Mouse (Mus musculus) intestine, embryonic 15.5 days (tissue): ENCODE measurements at regions not wholly inside any gene's neighbourhood (a gene's known extent, or its start where the extent isn't known, plus 50 kb on each side); places are given as distances from the start of the nearest gene placed in this dataset.

Experiments
- ATAC-seq: fragments of 200-750 bp; cut with Nextera tagmentation; 2 replicates; pipeline ENCODE4 v1.8.0; 2017; ENCODE audit warnings: moderate TSS enrichment, moderate library complexity
- H3K27ac ChIP-seq: fragments of 300-500 bp; sonication (generic); 2 replicates; pipeline ENCODE4 v1.5.1; 2015; ENCODE audit warnings: mild to moderate bottlenecking, inconsistent platforms
- H3K27me3 ChIP-seq: fragments of 300-500 bp; sonication (generic); replicated peaks from 2 replicates; pipeline ENCODE4 v1.6.1; 2015; ENCODE audit warnings: inconsistent platforms
- H3K36me3 ChIP-seq: fragments of 300-500 bp; sonication (generic); 2 replicates; pipeline ENCODE4 v1.6.1; 2015; ENCODE audit warnings: inconsistent platforms
- H3K4me1 ChIP-seq: fragments of 300-500 bp; sonication (generic); replicated peaks from 2 replicates; pipeline ENCODE4 v1.6.1; 2015; ENCODE audit warnings: inconsistent platforms
- H3K4me2 ChIP-seq: fragments of 300-500 bp; sonication (generic); replicated peaks from 2 replicates; pipeline ENCODE4 v1.6.1; 2015; ENCODE audit warnings: mild to moderate bottlenecking, inconsistent platforms
- H3K4me3 ChIP-seq: fragments of 300-500 bp; sonication (generic); replicated peaks from 2 replicates; pipeline ENCODE4 v1.5.1; 2015; ENCODE audit warnings: inconsistent platforms
- H3K9ac ChIP-seq: fragments of 300-500 bp; sonication (generic); 2 replicates; pipeline ENCODE4 v1.6.1; 2015; ENCODE audit warnings: inconsistent platforms
- H3K9me3 ChIP-seq: fragments of 300-500 bp; sonication (generic); 2 replicates; pipeline ENCODE4 v1.6.1; 2016; ENCODE audit warnings: inconsistent platforms
- WGBS: fragments of 180-500 bp; shearing (Covaris S2); methylation state at CpG from one replicate; pipeline ENCODE4 v1.1.7; 2015; 5-methylcytosine and 5-hydroxymethylcytosine counted together

DNA sequence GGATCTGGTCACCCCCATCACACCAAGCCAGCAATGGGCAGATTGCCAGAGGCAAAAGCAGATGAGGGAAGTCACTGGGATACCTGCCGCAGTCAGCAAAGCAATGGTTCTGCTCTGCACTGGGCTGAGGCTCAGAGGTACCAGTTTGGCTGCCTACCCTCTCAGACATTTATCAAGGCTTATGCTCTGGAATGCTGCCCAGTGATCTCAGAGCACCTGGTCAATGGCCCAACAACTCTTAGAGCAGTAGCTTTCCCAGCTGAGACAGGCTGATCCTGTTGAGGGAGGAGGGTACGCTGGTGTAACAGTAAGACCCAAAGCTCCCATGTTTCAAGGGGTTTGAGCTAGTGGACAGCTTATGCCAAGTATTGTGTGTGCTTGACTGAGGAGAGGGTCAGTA is 117.4 kb upstream of the Pitx1 start:
- H3K9me3 ChIP-seq: no peaks in the 10 kb centered on the region
- no peaks in the 10 kb centered on the region for H3K36me3 ChIP-seq
- H3K27me3 ChIP-seq: peaks cover 25% of the 10 kb centered on the region
- no peak overlapping the region for H3K9ac ChIP-seq
- no peak for ATAC-seq
- H3K4me1 ChIP-seq: no peaks in the 10 kb centered on the region
- no peak overlapping the region for H3K4me3 ChIP-seq
- H3K4me2 ChIP-seq: no peak overlapping the region
- 93% methylated on average over 2 of the region's 2 CpGs for WGBS
- no peak overlapping the region for H3K27ac ChIP-seq

GRCm38 (mm10) chr13:55950773-55951172 is 114.8 kb upstream of the Pitx1 start:
- Histone ChIP-seq H3K4me1 (no peaks in the 10 kb centered on the region), H3K27me3 (0 out of 2 replicates have a peak, but pooled peaks cover 6% of the 10 kb centered on the region), H3K4me3 (no peak overlapping the region), H3K36me3 (no peaks in the 10 kb centered on the region), H3K27ac (no peak overlapping the region), H3K4me2 (no peak overlapping the region), H3K9ac (no peak overlapping the region), H3K9me3 (no peaks in the 10 kb centered on the region)
- WGBS: 71% methylated on average over 6 of the region's 6 CpGs
- ATAC-seq: no peak

- no peak overlapping the region for H3K4me2 ChIP-seq
- H3K27ac ChIP-seq: no peak overlapping the region
- WGBS: 70% methylated on average over 9 of the region's 9 CpGs
- H3K9ac ChIP-seq: no peak overlapping the region
- no peaks in the 10 kb centered on the region for H3K9me3 ChIP-seq
- no peaks in the 10 kb centered on the region for H3K27me3 ChIP-seq
- H3K4me1 ChIP-seq: no peaks in the 10 kb centered on the region
- H3K4me3 ChIP-seq: no peak overlapping the region
- no peaks in the 10 kb centered on the region for H3K36me3 ChIP-seq
- no peak for ATAC-seq
These were observed 112.6 kb upstream of the Pitx1 start for GRCm38 (mm10) chr13:55948591-55948990.

DNA sequence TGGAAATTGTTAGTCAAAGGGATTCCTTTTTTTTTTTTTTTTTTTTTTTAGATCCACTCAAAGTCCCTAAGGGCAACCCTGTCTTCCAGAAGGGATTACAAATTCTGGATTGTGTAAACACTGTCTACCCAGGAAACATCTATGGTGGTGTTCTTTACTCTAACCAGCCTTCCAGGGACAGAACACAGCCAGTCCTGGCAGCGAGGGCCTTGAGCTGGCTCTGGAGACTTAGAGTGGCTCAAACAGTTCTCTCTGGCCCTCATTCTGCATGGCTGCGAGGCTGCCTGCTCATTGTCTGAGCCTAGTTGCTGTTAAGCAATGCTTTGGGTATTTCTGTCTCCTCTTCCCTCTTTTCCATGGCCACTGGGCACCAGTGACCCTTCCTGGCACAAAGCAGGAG is 112.2 kb upstream of the Pitx1 start:
- no peaks in the 10 kb centered on the region for H3K36me3 ChIP-seq
- no peaks in the 10 kb centered on the region for H3K4me1 ChIP-seq
- H3K27me3 ChIP-seq: no peaks in the 10 kb centered on the region
- no peak overlapping the region for H3K27ac ChIP-seq
- H3K4me3 ChIP-seq: no peak overlapping the region
- WGBS: 43% methylated on average over 2 of the region's 2 CpGs
- ATAC-seq: no peak
- H3K9me3 ChIP-seq: no peaks in the 10 kb centered on the region
- H3K9ac ChIP-seq: no peak overlapping the region
- H3K4me2 ChIP-seq: no peak overlapping the region

DNA sequence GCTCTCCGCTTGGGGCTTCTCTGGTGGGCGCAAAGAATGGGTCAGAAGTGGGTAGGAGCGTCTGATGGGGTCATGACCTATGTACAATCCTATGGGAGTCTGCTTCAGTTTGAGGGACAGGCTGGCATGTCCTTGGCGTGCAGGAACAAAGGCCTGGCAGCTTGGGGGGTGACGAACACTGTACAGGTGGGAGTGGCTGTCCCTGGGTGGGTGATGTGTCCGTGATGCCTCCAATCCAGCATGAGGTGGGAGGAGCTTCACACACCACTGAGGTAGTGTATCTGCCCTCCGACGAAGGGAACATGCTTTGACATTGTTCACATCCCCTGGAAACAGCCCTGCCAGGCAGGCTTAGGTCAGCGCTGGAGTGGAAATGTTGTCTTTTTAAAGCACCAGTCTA is 101.4 kb upstream of the Pitx1 start:
- no peaks in the 10 kb centered on the region for H3K4me1 ChIP-seq
- H3K9me3 ChIP-seq: no peaks in the 10 kb centered on the region; the same call in 1 of the 2 replicates
- H3K27ac ChIP-seq: no peak overlapping the region
- H3K9ac ChIP-seq: no peak overlapping the region
- H3K27me3 ChIP-seq: no peaks in the 10 kb centered on the region
- ATAC-seq: no peak
- no peaks in the 10 kb centered on the region for H3K36me3 ChIP-seq
- H3K4me2 ChIP-seq: no peak overlapping the region
- 88% methylated on average over 9 of the region's 9 CpGs for WGBS
- H3K4me3 ChIP-seq: no peak overlapping the region

GRCm38 (mm10) chr13:55937000-55937399 is 101.0 kb upstream of the Pitx1 start:
- H3K36me3 ChIP-seq: no peaks in the 10 kb centered on the region
- H3K4me3 ChIP-seq: no peak overlapping the region
- H3K4me2 ChIP-seq: no peak overlapping the region
- 90% methylated on average over 9 of the region's 9 CpGs for WGBS
- H3K4me1 ChIP-seq: no peaks in the 10 kb centered on the region
- no peak overlapping the region for H3K27ac ChIP-seq
- H3K27me3 ChIP-seq: no peaks in the 10 kb centered on the region
- H3K9me3 ChIP-seq: no peaks in the 10 kb centered on the region; the same call in 1 of the 2 replicates
- ATAC-seq: no peak
- no peak overlapping the region for H3K9ac ChIP-seq

- Histone ChIP-seq H3K9me3 (no peaks in the 10 kb centered on the region), H3K4me2 (no peak overlapping the region), H3K4me3 (no peak overlapping the region), H3K27ac (no peak overlapping the region), H3K9ac (no peak overlapping the region), H3K36me3 (no peaks in the 10 kb centered on the region), H3K4me1 (no peaks in the 10 kb centered on the region), H3K27me3 (no peaks in the 10 kb centered on the region)
- WGBS: 76% methylated on average over 11 of the region's 11 CpGs
- no peak for ATAC-seq
These were observed 94.6 kb upstream of the Pitx1 start for GRCm38 (mm10) chr13:55930637-55931036.

- no peak overlapping the region for H3K27ac ChIP-seq
- no peaks in the 10 kb centered on the region for H3K27me3 ChIP-seq
- no peak overlapping the region for H3K4me2 ChIP-seq
- H3K9me3 ChIP-seq: no peaks in the 10 kb centered on the region
- no peak overlapping the region for H3K4me3 ChIP-seq
- ATAC-seq: no peak
- H3K4me1 ChIP-seq: no peaks in the 10 kb centered on the region
- H3K9ac ChIP-seq: no peak overlapping the region
- WGBS: 72% methylated on average over 6 of the region's 6 CpGs
- no peaks in the 10 kb centered on the region for H3K36me3 ChIP-seq
These were observed 93.8 kb upstream of the Pitx1 start for GRCm38 (mm10) chr13:55929814-55930213.

GRCm38 (mm10) chr13:55923505-55924136 is 87.6 kb upstream of the Pitx1 start:
- no peaks in the 10 kb centered on the region for H3K9me3 ChIP-seq
- H3K27me3 ChIP-seq: peaks cover 5% of the 10 kb centered on the region; the same call in 1 of the 2 replicates
- WGBS: 8% methylated on average over 7 of the region's 7 CpGs
- H3K27ac ChIP-seq: no peak overlapping the region
- H3K4me3 ChIP-seq: peak overlapping the region; percentile 14; the same call in 1 of the 2 replicates
- peak overlapping the region; percentile 44 for H3K4me2 ChIP-seq
- no peaks in the 10 kb centered on the region for H3K36me3 ChIP-seq
- ATAC-seq: peak; percentile 97
- peaks cover 13% of the 10 kb centered on the region; the same call in 1 of the 2 replicates for H3K4me1 ChIP-seq
- no peak overlapping the region for H3K9ac ChIP-seq

GRCm38 (mm10) chr13:55917316-55917715 is 81.3 kb upstream of the Pitx1 start:
- no peak overlapping the region for H3K27ac ChIP-seq
- WGBS: 93% methylated on average over 12 of the region's 12 CpGs
- H3K27me3 ChIP-seq: peaks cover 9% of the 10 kb centered on the region; the same call in 1 of the 2 replicates
- H3K36me3 ChIP-seq: no peaks in the 10 kb centered on the region
- H3K4me2 ChIP-seq: no peak overlapping the region
- no peak for ATAC-seq
- H3K4me1 ChIP-seq: peaks cover 3% of the 10 kb centered on the region; the same call in 1 of the 2 replicates
- H3K9ac ChIP-seq: no peak overlapping the region
- H3K9me3 ChIP-seq: no peaks in the 10 kb centered on the region
- no peak overlapping the region for H3K4me3 ChIP-seq

DNA sequence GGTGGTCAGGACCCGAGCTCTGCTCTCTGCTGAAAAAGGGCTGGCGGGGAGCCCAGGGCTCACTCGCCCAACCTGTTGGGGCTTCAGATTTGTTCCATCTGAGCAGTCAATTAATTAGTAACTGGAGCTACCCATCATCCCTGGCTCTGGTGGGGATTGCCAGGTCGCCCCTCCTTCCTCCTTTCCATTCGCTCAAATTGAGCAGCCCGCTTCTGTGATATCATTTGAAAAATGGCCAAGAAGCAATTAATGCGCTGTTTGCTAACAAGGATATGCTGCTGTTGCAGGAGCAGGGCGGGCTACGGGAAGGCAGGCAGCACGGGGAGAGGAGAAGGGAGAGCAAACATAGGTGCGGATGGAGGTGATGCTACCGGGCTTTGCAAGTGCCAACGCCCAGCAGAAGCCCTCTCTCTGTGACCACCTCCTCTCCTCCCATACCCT is 76.3 kb upstream of the Pitx1 start:
- Histone ChIP-seq H3K27me3 (0 out of 2 replicates have a peak, but pooled peaks cover 3% of the 10 kb centered on the region), H3K36me3 (no peaks in the 10 kb centered on the region), H3K4me3 (no peak overlapping the region), H3K9me3 (no peaks in the 10 kb centered on the region), H3K9ac (no peak overlapping the region), H3K27ac (no peak overlapping the region), H3K4me1 (peaks cover 19% of the 10 kb centered on the region), H3K4me2 (no peak overlapping the region)
- no peak for ATAC-seq
- 53% methylated on average over 13 of the region's 13 CpGs for WGBS

DNA sequence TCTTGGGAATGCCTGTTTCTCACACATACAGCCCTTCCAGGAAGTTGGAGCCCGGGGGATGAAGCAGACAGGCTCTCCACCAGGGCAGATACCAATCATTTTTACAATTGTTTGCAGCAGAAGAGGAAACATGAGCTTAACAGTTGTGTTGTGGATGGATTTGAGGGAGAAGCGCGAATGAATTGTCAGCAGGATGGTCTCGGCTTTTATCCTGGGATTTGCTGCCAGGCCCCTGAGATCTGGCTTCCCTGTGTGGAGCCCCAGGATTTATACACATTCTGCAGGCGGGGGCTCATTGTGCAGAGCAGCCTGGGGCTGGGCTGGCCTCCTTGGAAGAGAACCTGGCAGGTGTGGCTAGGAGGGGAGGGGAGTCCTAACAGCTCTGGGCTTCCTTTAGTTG is 73.9 kb upstream of the Pitx1 start:
- Histone ChIP-seq H3K9ac (no peak overlapping the region), H3K4me2 (peak overlapping the region; percentile 34; the same call in 1 of the 2 replicates), H3K27me3 (0 out of 2 replicates have a peak, but pooled peaks cover 3% of the 10 kb centered on the region), H3K4me3 (no peak overlapping the region), H3K27ac (peak overlapping the region; percentile 81), H3K4me1 (peaks cover 16% of the 10 kb centered on the region), H3K9me3 (no peaks in the 10 kb centered on the region), H3K36me3 (no peaks in the 10 kb centered on the region)
- ATAC-seq: peak; percentile 83; the same call in 1 of the 2 replicates
- WGBS: 3% methylated on average over 5 of the region's 5 CpGs

- 77% methylated on average over 4 of the region's 4 CpGs for WGBS
- Histone ChIP-seq H3K36me3 (no peaks in the 10 kb centered on the region), H3K9ac (no peak overlapping the region), H3K4me3 (no peak overlapping the region), H3K4me2 (no peak overlapping the region), H3K4me1 (peaks cover 14% of the 10 kb centered on the region), H3K27me3 (no peaks in the 10 kb centered on the region), H3K27ac (no peak overlapping the region), H3K9me3 (no peaks in the 10 kb centered on the region)
- ATAC-seq: no peak
These were observed 68.9 kb upstream of the Pitx1 start for GRCm38 (mm10) chr13:55904884-55905283.
